Mouse (Mus musculus) ES-Bruce4 (cell line): ENCODE measurements around the gene Cdh12.

Experiments
- CTCF ChIP-seq: IDR thresholded peaks from one replicate; pipeline ENCODE4 v1.8.1; 2011; ENCODE audit warnings: low read depth, low read length
- POLR2A ChIP-seq: IDR thresholded peaks from one replicate; pipeline ENCODE4 v1.8.1; 2011; ENCODE audit warnings: low read length; ENCODE audit not compliant: insufficient read depth

- no peak for TF ChIP-seq CTCF
- no peak for TF ChIP-seq POLR2A
Measured at GRCm38 (mm10) chr15:21008969-21009368, 559.9 kb downstream of the Cdh12 start.
